Mouse (Mus musculus): Measurements from ENCODE around the gene Olfr979.
"Not testable (repeated sequence)": the region's sequence is repeated elsewhere in the genome, so short reads cannot be mapped to it uniquely, and the experiment has no call there.

The Olfr979 gene

DNA sequence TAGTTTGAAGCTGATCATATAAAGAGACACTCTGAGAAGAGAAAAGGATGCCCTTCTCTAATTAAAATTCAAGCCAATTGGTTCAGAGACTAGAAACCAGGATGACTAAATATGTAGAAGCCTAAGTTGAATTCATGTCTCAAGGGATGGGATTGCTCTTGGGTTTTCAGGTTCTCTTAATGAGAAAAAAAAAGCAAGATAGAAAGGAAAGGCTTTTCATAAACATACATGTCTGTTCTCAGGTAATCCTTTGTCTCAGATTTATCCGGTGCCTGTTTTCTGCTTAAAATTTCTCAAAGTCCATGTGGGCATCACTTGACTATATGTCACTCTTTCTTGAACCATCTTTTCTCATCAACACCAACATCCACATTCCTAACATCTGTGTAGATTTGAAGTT, at the start of gene Olfr979:
Olfr979 (minus strand) TSS at position 101 of the 400 bp plus-strand sequence.
- DNase-seq (ENCODE audit: low spot score in 2 of 2) = no peak

DNA sequence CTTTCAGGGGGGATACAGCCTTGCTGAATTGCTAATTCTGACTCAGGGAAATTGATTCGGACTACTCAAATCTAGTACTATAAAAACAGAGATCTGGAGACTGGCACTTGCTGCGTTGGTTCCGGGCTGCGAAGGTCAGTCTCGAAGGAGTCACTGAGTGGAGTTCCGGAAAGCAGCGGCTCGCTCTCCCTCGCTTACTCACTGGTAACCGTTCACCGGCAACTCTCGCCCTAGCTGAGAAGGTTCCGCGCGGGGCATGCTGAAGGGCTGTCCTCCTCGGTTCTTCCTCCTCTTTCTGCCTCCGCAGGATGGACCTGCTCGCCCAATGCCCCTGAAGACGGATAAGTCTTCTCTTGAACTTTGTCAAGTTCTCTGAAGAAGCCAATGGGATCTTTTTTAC, 46.9 kb upstream of the Olfr979 start:
- no peak for DNase-seq (ENCODE audit: low spot score in 2 of 2)

DNA sequence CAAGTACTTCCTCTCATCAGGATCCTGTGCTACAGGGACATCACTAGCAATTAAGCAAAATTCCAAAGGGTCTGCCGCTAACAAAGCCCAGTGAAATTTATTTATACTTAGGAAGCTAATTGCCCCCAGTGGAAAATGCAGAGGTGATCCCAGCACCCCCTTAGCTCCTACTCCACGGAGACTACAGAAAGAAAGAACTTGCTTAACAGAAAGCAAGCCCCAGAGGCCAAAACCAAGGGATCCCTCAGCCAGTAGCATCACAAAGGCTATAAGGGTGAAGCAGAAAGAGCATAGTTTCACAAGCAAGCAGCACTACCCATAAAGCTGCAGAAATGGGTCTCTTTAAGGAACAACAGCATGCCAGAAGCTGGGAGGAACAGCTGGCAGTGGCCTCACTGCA, 17.9 kb upstream of the Olfr979 start, which contains the start of gene Olfr981:
Olfr981 (plus strand) TSS at position 301 of the 400 bp plus-strand sequence.
- DNase-seq (ENCODE audit: low spot score in 2 of 2) = no peak

DNA sequence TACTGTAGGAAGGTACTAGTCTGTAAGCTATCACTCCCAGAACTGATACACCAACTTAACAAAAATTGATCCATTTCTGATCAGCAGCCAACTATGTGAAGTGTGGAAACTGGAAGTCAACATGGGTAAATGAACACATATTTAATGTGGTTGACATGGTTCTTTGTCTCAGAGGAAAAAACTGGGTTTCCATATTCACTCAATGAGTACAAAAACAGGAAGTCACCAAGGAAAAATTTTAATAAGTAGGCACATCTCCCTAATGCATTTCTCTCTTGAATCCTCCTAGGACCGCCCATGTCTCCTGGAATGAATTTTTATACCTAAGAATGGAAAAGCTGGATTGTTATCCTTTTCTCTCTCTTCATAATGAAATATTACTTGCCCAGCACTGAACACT, 6.2 kb upstream of the Olfr979 start, which contains the start of gene Olfr980:
Olfr980 (minus strand) TSS at position 101 of the 400 bp plus-strand sequence.
- no peak for DNase-seq (ENCODE audit: low spot score in 2 of 2)

DNA sequence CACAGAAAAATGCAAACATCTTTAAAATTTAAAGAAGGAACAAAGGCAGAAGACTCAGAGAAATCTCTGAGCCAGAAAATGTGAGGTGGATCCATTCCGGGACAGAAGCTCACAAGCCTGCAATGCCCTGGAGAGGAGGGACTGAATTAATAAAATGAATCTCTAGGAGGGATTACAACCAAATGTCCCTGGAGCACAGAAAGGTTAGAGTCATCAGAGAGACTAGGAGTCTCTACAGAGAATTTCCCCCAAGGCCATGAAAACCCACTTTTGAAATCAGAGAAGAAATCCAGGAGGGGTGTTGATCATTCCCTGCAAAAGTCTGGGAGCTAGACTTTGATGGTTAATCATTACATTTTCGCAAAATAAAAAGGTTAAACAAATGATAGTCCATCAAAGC, 11.5 kb downstream of the Olfr979 start, which contains the start of gene Olfr978:
Olfr978 (plus strand) TSS at position 301 of the 400 bp plus-strand sequence.
- DNase-seq (ENCODE audit: low spot score in 2 of 2) = no peak

DNA sequence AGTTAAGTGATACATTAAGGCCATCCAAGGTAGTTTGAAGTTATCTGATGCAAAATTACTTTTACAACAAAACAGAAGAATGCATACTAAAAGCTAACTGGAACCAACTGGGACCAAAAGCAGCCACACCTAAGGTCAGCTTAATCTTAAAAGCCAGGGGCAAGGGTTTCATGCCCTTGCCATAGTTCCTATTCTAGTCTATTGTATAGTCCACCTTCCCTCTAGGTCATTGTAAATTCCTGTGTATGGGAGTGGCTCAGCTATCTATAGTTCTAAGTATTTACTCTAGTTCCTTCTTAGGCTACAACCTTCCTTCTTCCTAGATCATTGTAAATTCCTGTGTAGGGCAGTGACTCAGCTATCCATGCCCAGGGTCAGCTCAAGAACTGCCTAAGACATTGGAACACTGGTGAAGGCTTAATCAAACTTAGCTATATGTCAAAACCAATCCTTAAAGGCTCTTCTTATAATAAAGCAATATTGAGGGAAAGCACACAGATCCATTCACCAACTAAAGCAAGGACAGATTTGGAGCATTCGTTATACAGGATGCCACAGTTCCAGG, 26.6 kb downstream of the Olfr979 start:
- not testable (repeated sequence) for DNase-seq (ENCODE audit: low spot score in 2 of 2)

DNA sequence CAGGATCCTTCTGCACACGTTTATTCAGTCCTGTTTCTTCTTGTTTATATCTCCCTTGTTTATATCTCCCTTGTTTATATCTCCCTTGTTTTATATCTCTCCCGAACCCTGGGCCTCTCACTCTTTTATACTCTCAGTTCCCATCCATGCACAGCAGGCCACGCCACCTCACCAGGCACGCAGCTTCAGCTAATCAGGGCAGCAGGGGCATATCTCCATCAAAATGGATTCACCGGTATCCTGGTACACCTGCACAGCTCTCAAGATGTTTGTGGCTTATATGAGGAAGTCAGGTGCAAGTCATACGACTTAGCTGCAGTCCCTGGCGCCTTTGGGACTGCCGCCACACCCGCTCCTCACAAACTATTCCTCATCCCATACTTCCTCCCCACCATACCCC, 42.2 kb downstream of the Olfr979 start, which contains the start of gene Olfr976:
Olfr976 (minus strand) TSS at position 101 of the 400 bp plus-strand sequence.
- DNase-seq (ENCODE audit: low spot score in 2 of 2) = not testable (repeated sequence)

DNA sequence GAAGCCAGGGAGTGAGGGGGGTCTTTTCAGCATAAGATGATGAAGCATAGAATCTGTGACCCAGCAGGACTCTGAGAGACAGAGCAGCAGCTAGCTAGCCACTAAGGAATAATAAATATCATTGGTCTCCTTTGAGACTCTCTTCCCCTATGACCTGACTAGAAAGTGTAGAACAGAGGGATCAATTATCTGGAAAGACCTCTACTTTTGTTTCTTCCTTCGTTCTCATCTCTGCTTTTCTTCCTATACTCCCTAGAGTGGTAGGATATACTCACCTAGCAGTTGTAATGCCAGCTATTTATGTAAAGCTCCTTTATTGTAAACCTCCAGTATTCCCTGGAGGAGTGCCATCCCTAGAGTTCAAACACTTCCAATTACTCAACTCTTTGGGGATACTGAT, 51.3 kb downstream of the Olfr979 start, which contains the start of gene Olfr975:
Olfr975 (minus strand) TSS at position 101 of the 400 bp plus-strand sequence.
- no peak for DNase-seq (ENCODE audit: low spot score in 2 of 2)
